Mouse (Mus musculus): ENCODE results near the gene Rmnd5b. TPM values are rescaled to one million over a fixed set of nuclear protein-coding genes. Genes with fewer than 3 reads are reported as not detected.

Gene Rmnd5b
- polyA plus RNA-seq, 1 experiment = 25.3 TPM

- no peak for TF ChIP-seq GATA1 (IDR thresholded peaks at IDR 0.05; ENCODE audit: low read length)
These were observed 48.6 kb downstream of the Rmnd5b start for GRCm38 (mm10) chr11:51587059-51587458.

- no peak for TF ChIP-seq GATA1 (IDR thresholded peaks at IDR 0.05; ENCODE audit: low read length)
These were observed 49.3 kb downstream of the Rmnd5b start for GRCm38 (mm10) chr11:51586411-51586810.

GRCm38 (mm10) chr11:51585608-51586252 lies 50.0 kb downstream of the Rmnd5b start:
- TF ChIP-seq GATA1 (IDR thresholded peaks at IDR 0.05; ENCODE audit: low read length) = no peak

- no peak for TF ChIP-seq GATA1 (IDR thresholded peaks at IDR 0.05; ENCODE audit: low read length)
These were observed 51.1 kb downstream of the Rmnd5b start, which contains the start of gene Phykpl for GRCm38 (mm10) chr11:51584431-51585248. Gene Phykpl (plus strand): TSS chr11:51584757.

GRCm38 (mm10) chr11:51584057-51584430 lies 51.7 kb downstream of the Rmnd5b start:
- no peak for TF ChIP-seq GATA1 (IDR thresholded peaks at IDR 0.05; ENCODE audit: low read length)

- no peak for TF ChIP-seq GATA1 (IDR thresholded peaks at IDR 0.05; ENCODE audit: low read length)
These were observed 53.0 kb downstream of the Rmnd5b start for GRCm38 (mm10) chr11:51582713-51583112.

- TF ChIP-seq GATA1 (IDR thresholded peaks at IDR 0.05; ENCODE audit: low read length) = no peak
These were observed 56.7 kb downstream of the Rmnd5b start for GRCm38 (mm10) chr11:51579024-51579423.

GRCm38 (mm10) chr11:51577587-51577986 lies 58.1 kb downstream of the Rmnd5b start:
- TF ChIP-seq GATA1 (IDR thresholded peaks at IDR 0.05; ENCODE audit: low read length) = no peak

GRCm38 (mm10) chr11:51576454-51576853 lies 59.2 kb downstream of the Rmnd5b start:
- no peak for TF ChIP-seq GATA1 (IDR thresholded peaks at IDR 0.05; ENCODE audit: low read length)

Other genes starting within 250 kb of the Rmnd5b start
- 22.2 and 23.7 TPM in 2 replicates for gene Phykpl, start 51.1 kb downstream of the Rmnd5b start, polyA plus RNA-seq (2012)
- 1,127 and 1,514 TPM in 2 replicates for gene Hnrnpab, start 29.0 kb downstream of the Rmnd5b start, polyA plus RNA-seq (2012)
- gene Nhp2, start 16.2 kb downstream of the Rmnd5b start, polyA plus RNA-seq (2012) = 247 and 258 TPM in 2 replicates
- 0.11 and 0.12 TPM in 2 replicates for gene N4bp3, start 14.9 kb upstream of the Rmnd5b start, polyA plus RNA-seq (2012)
- not detected in 2 replicates for gene D930048N14Rik, start 15.1 kb upstream of the Rmnd5b start, polyA plus RNA-seq (2012)
- gene 0610009B22Rik, start 53.0 kb upstream of the Rmnd5b start, polyA plus RNA-seq (2012) = 2.0 and 2.6 TPM in 2 replicates
- gene Sec24a, start 127.7 kb upstream of the Rmnd5b start, polyA plus RNA-seq (2012) = 22.7 and 25.8 TPM in 2 replicates
- gene Sar1b, start 127.8 kb upstream of the Rmnd5b start, polyA plus RNA-seq (2012) = 4.3 and 4.6 TPM in 2 replicates
- gene Jade2, start 221.8 kb upstream of the Rmnd5b start, polyA plus RNA-seq (2012) = 15.6 and 16.7 TPM in 2 replicates

All from G1E-ER4 (cell line).